Mouse (Mus musculus): ENCODE measurements around the gene Slc17a5. TPM values are rescaled to one million over a fixed set of nuclear protein-coding genes. Genes with fewer than 3 reads are reported as not detected.

Slc17a5 gene
- polyA plus RNA-seq, 2 experiments = 12.1 to 15.1 TPM

GRCm38 (mm10) chr9:78511705-78512104 lies 76.1 kb downstream of the Slc17a5 start:
- WGBS = 94% methylated on average over 5 of the region's 5 CpGs
- H3K4me3 ChIP-seq (replicated peaks; ENCODE audit: low read length) = no peak overlapping the region
- H3K4me2 ChIP-seq (replicated peaks; ENCODE audit: low read depth, low read length, severe bottlenecking) = no peak overlapping the region
- H3K27me3 ChIP-seq (ENCODE audit: control insufficient read depth, insufficient read depth, low read length) = no peaks in the 10 kb centered on the region
- no peaks in the 10 kb centered on the region for H3K4me1 ChIP-seq (ENCODE audit: control insufficient read depth, insufficient read depth, low read length)
- no peaks in the 10 kb centered on the region for H3K36me3 ChIP-seq (ENCODE audit: control insufficient read depth, insufficient read depth, low read length)
- H3K9me3 ChIP-seq (ENCODE audit: control insufficient read depth, low read length) = no peaks in the 10 kb centered on the region; the same call in 1 of the 2 replicates
- H3K27ac ChIP-seq (replicated peaks; ENCODE audit: low read depth, low read length) = no peak overlapping the region
- H3K9ac ChIP-seq (ENCODE audit: low read depth, low read length, severe bottlenecking) = no peak overlapping the region
- ATAC-seq (ENCODE audit: low FRiP score, low read depth) (no peak), DNase-seq (ENCODE audit: low spot score) (no peak)
- TF ChIP-seq POLR2A (IDR thresholded peaks at IDR 0.05; ENCODE audit: borderline replicate concordance, extremely low read depth, insufficient read depth, insufficient read length) = no peak

- DNase-seq (ENCODE audit: low spot score) (no peak), ATAC-seq (ENCODE audit: low FRiP score, low read depth) (no peak)
- Histone ChIP-seq H3K9me3 (ENCODE audit: control insufficient read depth, low read length) (no peaks in the 10 kb centered on the region; the same call in 1 of the 2 replicates), H3K9ac (ENCODE audit: low read depth, low read length, severe bottlenecking) (no peak overlapping the region), H3K36me3 (ENCODE audit: control insufficient read depth, insufficient read depth, low read length) (no peaks in the 10 kb centered on the region), H3K27ac (replicated peaks; ENCODE audit: low read depth, low read length) (no peak overlapping the region), H3K4me3 (replicated peaks; ENCODE audit: low read length) (no peak overlapping the region), H3K27me3 (ENCODE audit: control insufficient read depth, insufficient read depth, low read length) (no peaks in the 10 kb centered on the region), H3K4me1 (ENCODE audit: control insufficient read depth, insufficient read depth, low read length) (peaks cover 3% of the 10 kb centered on the region), H3K4me2 (replicated peaks; ENCODE audit: low read depth, low read length, severe bottlenecking) (no peak overlapping the region)
- WGBS = 86% methylated on average over 16 of the region's 16 CpGs
- no peak for TF ChIP-seq POLR2A (IDR thresholded peaks at IDR 0.05; ENCODE audit: borderline replicate concordance, extremely low read depth, insufficient read depth, insufficient read length)
Observed at GRCm38 (mm10) chr9:78508106-78508786, 79.6 kb downstream of the Slc17a5 start.

DNA sequence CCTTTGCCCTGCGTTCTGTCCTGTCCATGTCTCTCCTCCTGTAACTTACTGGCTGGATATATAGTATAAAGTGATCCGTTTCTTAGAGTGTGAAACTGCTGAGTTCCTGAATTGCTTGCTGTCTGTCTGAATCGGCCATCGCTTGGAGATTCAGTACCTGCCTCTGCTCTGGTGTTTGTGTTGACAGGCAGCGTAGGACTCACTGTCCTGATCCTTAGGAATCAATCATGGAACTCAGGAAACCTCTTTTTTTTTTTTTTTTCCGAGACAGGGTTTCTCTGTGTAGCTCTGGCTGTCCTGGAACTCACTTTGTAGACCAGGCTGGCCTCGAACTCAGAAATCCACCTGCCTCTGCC lies 81.1 kb downstream of the Slc17a5 start:
- no peaks in the 10 kb centered on the region; the same call in 1 of the 2 replicates for H3K9me3 ChIP-seq (ENCODE audit: control insufficient read depth, low read length)
- H3K36me3 ChIP-seq (ENCODE audit: control insufficient read depth, insufficient read depth, low read length) = no peaks in the 10 kb centered on the region
- no peak overlapping the region for H3K4me2 ChIP-seq (replicated peaks; ENCODE audit: low read depth, low read length, severe bottlenecking)
- no peak overlapping the region for H3K4me3 ChIP-seq (replicated peaks; ENCODE audit: low read length)
- no peak for ATAC-seq (ENCODE audit: low FRiP score, low read depth)
- DNase-seq (ENCODE audit: low spot score) = no peak
- no peak for TF ChIP-seq POLR2A (IDR thresholded peaks at IDR 0.05; ENCODE audit: borderline replicate concordance, extremely low read depth, insufficient read depth, insufficient read length)
- H3K4me1 ChIP-seq (ENCODE audit: control insufficient read depth, insufficient read depth, low read length) = peaks cover 8% of the 10 kb centered on the region
- H3K27ac ChIP-seq (replicated peaks; ENCODE audit: low read depth, low read length) = no peak overlapping the region
- no peak overlapping the region for H3K9ac ChIP-seq (ENCODE audit: low read depth, low read length, severe bottlenecking)
- 87% methylated on average over 7 of the region's 7 CpGs for WGBS
- no peaks in the 10 kb centered on the region for H3K27me3 ChIP-seq (ENCODE audit: control insufficient read depth, insufficient read depth, low read length)

- 53% methylated on average over 11 of the region's 11 CpGs for WGBS
- no peaks in the 10 kb centered on the region for H3K9me3 ChIP-seq (ENCODE audit: control insufficient read depth, low read length)
- no peak for ATAC-seq (ENCODE audit: low FRiP score, low read depth)
- no peak overlapping the region for H3K9ac ChIP-seq (ENCODE audit: low read depth, low read length, severe bottlenecking)
- H3K27ac ChIP-seq (replicated peaks; ENCODE audit: low read depth, low read length) = no peak overlapping the region
- no peak overlapping the region for H3K4me3 ChIP-seq (replicated peaks; ENCODE audit: low read length)
- DNase-seq (ENCODE audit: low spot score) = no peak
- no peak overlapping the region for H3K4me2 ChIP-seq (replicated peaks; ENCODE audit: low read depth, low read length, severe bottlenecking)
- H3K4me1 ChIP-seq (ENCODE audit: control insufficient read depth, insufficient read depth, low read length) = peaks cover 8% of the 10 kb centered on the region
- no peaks in the 10 kb centered on the region for H3K36me3 ChIP-seq (ENCODE audit: control insufficient read depth, insufficient read depth, low read length)
- no peaks in the 10 kb centered on the region for H3K27me3 ChIP-seq (ENCODE audit: control insufficient read depth, insufficient read depth, low read length)
- no peak for TF ChIP-seq POLR2A (IDR thresholded peaks at IDR 0.05; ENCODE audit: borderline replicate concordance, extremely low read depth, insufficient read depth, insufficient read length)
Observed at GRCm38 (mm10) chr9:78506002-78506721, 81.7 kb downstream of the Slc17a5 start.

- Histone ChIP-seq H3K27me3 (ENCODE audit: control insufficient read depth, insufficient read depth, low read length) (no peaks in the 10 kb centered on the region), H3K27ac (replicated peaks; ENCODE audit: low read depth, low read length) (no peak overlapping the region), H3K9me3 (ENCODE audit: control insufficient read depth, low read length) (no peaks in the 10 kb centered on the region), H3K9ac (ENCODE audit: low read depth, low read length, severe bottlenecking) (no peak overlapping the region), H3K4me1 (ENCODE audit: control insufficient read depth, insufficient read depth, low read length) (peaks cover 8% of the 10 kb centered on the region), H3K4me2 (replicated peaks; ENCODE audit: low read depth, low read length, severe bottlenecking) (no peak overlapping the region), H3K36me3 (ENCODE audit: control insufficient read depth, insufficient read depth, low read length) (no peaks in the 10 kb centered on the region), H3K4me3 (replicated peaks; ENCODE audit: low read length) (no peak overlapping the region)
- no peak for TF ChIP-seq POLR2A (IDR thresholded peaks at IDR 0.05; ENCODE audit: borderline replicate concordance, extremely low read depth, insufficient read depth, insufficient read length)
- WGBS = 89% methylated on average over 6 of the region's 6 CpGs
- no peak for DNase-seq (ENCODE audit: low spot score)
- no peak for ATAC-seq (ENCODE audit: low FRiP score, low read depth)
Observed at GRCm38 (mm10) chr9:78505223-78505622, 82.6 kb downstream of the Slc17a5 start.
